Mouse (Mus musculus) cerebellum, postnatal 36 days (tissue): ENCODE results near the gene 4930415O20Rik.
A peak's percentile ranks its signal among the peaks of the same experiment; 100 is the strongest.

Experiments used
- DNase-seq, 2 experiments: peaks; one replicate each; pipeline ENCODE4 v3.0.0; 2021 to 2022; ENCODE audit warnings: mixed read lengths in 2 of 2

Gene 4930415O20Rik

GRCm38 (mm10) chr15:98632921-98633320 lies 62.1 kb downstream of the 4930415O20Rik start:
- no peak for DNase-seq

DNA sequence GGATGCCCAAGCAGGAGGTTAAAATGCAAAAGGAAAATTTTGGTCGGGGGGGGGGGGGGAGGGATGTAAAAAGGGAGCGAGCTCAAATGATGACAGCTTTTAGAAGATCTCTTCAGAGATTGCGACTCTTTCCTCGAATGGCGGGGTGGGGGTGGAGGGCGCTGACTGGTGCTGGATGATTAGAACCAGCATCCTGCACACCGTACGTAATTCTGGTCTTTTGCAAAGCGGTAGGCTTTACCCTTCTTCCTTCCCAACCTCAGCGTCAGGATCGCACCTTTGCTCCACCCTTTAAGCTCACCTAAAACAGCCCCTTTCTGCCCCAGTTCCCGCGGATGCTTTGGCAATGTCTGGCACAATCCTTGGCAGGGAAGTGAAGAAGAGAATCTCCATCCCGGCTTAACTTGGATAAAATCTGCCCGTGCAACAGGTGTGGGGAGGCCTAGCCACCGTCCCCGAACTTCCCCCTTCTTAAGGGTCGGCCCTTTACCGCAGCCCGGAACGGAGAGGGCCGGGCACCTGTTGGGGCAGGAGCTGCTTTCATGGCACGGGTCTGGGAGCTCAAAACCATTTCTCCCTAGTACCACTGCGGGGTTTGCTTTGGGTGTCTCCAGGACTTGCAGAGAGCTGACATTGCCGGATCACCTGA lies 63.1 kb downstream of the 4930415O20Rik start:
- peak in 1 of 2 experiments; percentile 27 for DNase-seq

GRCm38 (mm10) chr15:98634541-98635081 lies 63.8 kb downstream of the 4930415O20Rik start:
- DNase-seq: peak; percentile 73 to 81

DNA sequence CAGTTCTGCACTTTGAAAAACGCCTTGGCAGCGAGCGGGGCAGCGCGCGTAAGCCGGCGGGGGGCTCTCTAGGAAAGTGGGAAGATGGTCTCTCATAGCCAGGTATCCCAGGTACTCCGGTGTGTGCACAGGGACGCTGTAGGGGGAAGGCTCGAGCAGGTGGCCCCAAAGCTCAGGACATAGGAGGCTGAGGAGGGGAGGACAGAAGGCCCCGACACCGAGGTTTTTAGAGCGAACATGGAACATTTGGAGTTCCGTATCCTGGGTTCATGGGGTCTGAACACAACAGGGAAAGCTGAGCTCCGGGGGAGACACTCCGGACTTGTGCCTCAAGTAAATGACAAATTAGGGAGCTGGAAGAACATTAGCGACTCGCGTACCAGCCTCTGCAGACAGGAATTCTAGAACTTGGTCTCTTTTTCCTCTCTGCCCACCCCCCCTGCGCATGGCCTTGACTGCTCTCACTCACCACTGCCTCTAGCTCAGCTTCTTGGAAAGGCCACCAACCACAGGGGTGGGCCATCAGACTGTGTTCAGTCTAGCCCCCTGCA lies 64.6 kb downstream of the 4930415O20Rik start:
- DNase-seq: peak in 1 of 2 experiments; percentile 25

GRCm38 (mm10) chr15:98636517-98636916 lies 65.7 kb downstream of the 4930415O20Rik start:
- no peak for DNase-seq

DNA sequence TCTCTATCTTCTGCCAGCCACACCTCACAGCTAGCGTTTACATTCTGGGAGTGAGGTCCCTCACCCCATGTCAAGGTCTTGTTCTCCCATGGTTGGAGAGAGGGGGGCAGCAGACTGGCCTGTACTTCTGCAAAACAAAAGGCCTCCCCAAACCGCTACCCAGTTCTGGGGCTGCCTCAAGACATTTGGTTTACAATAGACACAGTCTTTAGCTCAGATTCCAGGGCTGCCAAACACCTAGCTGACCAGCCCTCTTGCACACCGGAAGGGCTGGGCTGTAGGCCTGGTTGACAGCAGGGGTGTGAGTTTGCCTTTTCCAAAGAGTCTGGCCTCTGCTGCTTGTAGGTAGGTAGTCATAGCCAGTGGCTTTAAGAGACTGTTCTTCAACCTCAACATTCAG lies 66.4 kb downstream of the 4930415O20Rik start:
- peak in 1 of 2 experiments; percentile 27 for DNase-seq
